In the genomic region with DNA sequence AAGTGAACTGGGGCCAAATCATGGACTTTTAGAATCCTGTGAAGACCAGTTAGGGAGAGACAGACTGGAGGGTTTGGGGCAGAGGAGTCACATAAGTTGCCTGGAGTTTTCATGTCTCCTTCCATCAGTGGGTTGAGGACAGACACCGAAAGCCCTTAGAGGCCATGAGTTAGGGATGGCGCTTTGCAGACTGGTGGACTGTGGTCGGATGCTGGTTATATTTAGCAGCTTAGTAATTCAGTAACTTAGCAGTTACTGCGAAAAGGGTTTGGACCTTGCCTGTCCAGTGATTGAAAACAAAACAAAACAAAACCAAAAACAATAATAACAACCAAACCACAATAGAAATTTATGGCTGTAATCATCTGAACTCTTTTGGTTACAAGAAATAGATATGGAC, we compare ENCODE assay signal across 13 mouse cellular contexts. TPM values are rescaled to one million over a fixed set of nuclear protein-coding genes. Genes with fewer than 3 reads are reported as not detected.
"Had no signal": no experiment of that assay in that cellular context is flagged by ENCODE, and none has a peak within 500 bp of the region (broad histone marks: within the 10 kb centered on the region; RNA-seq: fewer than 3 reads in every experiment).

No protein-coding gene starts in this region.

- H3K27ac ChIP-seq: intestine, embryonic 15.5 days; limb, embryonic 10.5 days; liver, embryonic 12.5 days; midbrain, embryonic 10.5 days; neural tube, embryonic 15.5 days; stomach, postnatal 0 days had no signal

- ATAC-seq: intestine, embryonic 15.5 days; liver, embryonic 12.5 days had no signal

- H3K9me3 ChIP-seq: intestine, embryonic 15.5 days; limb, embryonic 10.5 days; liver, embryonic 12.5 days; midbrain, embryonic 10.5 days; neural tube, embryonic 15.5 days had no signal

- H3K9ac ChIP-seq: intestine, embryonic 15.5 days; liver, embryonic 12.5 days; lung, embryonic 14.5 days; neural tube, embryonic 15.5 days had no signal

- H3K27me3 ChIP-seq: intestine, embryonic 15.5 days; neural tube, embryonic 15.5 days had no signal

- H3K4me1 ChIP-seq: intestine, embryonic 15.5 days; limb, embryonic 10.5 days; liver, embryonic 12.5 days had no signal

- H3K4me2 ChIP-seq: intestine, embryonic 15.5 days; liver, embryonic 12.5 days; lung, embryonic 14.5 days; neural tube, embryonic 15.5 days had no signal

- H3K36me3 ChIP-seq: intestine, embryonic 15.5 days; limb, embryonic 10.5 days; liver, embryonic 12.5 days; midbrain, embryonic 10.5 days; neural tube, embryonic 15.5 days had no signal

- H3K4me3 ChIP-seq: intestine, embryonic 15.5 days; left cerebral cortex, adult 2 months; limb, embryonic 10.5 days; liver, embryonic 12.5 days; midbrain, embryonic 10.5 days; myocyte; neural tube, embryonic 15.5 days had no signal

- DNase-seq: lung, embryonic 14.5 days; lung, postnatal 10 days; lung, postnatal 4 days; midbrain, embryonic 14.5 days; thymus, postnatal 4 days had no signal

RNA-seq across cellular contexts. Expression of gene Ksr2, which starts 29.3 kb away (rescaled TPM):
- polyA plus RNA-seq: limb, embryonic 10.5 days; liver, embryonic 12.5 days had no signal
